Mouse (Mus musculus): ENCODE measurements around the gene Gm17324. TPM values are rescaled to one million over a fixed set of nuclear protein-coding genes. Genes with fewer than 3 reads are reported as not detected.
"Not testable (repeated sequence)": the region's sequence is repeated elsewhere in the genome, so short reads cannot be mapped to it uniquely, and the experiment has no call there.

The Gm17324 gene
- polyA plus RNA-seq (2015; fragmentation: Nextera tagmentation; extraction: Ambion mirVana), result 0.43 and 0.67 TPM in 2 replicates

DNA sequence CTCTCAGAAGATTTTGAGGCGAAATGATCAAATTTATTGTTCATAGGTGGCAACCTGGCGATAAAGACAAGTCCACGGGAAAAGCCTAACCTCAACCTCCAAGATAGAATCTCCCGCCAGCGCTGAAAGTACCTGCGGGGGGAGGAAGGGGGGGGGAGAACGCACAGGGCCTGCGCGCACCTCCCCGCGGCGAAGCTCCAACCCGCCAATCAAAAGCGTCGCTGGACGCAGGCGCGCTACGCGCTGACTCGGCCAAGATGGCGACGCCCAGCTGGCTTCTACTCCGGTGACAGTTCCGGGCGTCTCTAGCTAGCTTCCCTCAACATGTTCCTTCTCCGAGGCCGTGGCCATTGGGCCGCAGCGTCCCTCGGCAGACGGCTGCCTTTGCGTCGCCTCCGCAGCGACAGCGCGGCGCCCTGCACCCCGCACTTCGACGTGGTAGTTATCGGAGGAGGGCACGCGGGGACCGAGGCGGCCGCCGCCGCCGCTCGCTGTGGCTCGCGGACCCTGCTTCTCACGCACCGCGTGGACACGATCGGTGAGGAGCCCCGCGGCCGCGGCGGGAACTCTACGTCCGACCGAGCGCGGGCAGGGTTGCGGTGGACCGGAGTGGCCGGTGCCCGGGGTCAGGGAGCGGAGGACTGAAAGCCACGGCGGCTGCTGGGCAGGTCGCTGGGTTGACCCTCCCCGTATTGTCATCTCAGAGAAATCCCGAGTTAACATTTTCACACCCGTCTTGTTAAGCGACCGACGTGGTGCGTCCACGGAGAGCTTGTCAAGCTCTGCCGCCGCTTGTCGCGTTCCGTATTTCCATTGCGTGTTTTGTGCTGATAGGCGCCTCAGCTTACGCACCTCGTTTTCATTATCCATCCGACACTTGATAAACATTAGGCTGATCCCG, at the start of gene Gm17324, which contains the start of gene Mto1:
Gm17324 (minus strand) TSS at position 814 of the 901 bp plus-strand sequence.
Mto1 (plus strand) TSS at position 236 of the 901 bp plus-strand sequence.
- peaks cover 26% of the 10 kb centered on the region for H3K27me3 ChIP-seq
- peak; percentile 94 for ATAC-seq (replicated peaks; ENCODE audit: insufficient number of reproducible peaks, insufficient read depth, low FRiP score, low read depth)
- no peaks in the 10 kb centered on the region for H3K9me3 ChIP-seq (replicated peaks)
- peak within 1 kb of the TSS; percentile 95 for H3K4me3 ChIP-seq
- H3K27ac ChIP-seq, result peak within 1 kb of the TSS; percentile 95
- H3K9ac ChIP-seq, result peak within 1 kb of the TSS; percentile 95
- under 1% methylated on average over 96 of the region's 96 CpGs for WGBS
- H3K4me1 ChIP-seq (replicated peaks), result peaks cover 13% of the 10 kb centered on the region
- peak within 1 kb of the TSS; percentile 66 for H3K4me2 ChIP-seq
- H3K36me3 ChIP-seq, result peaks cover 16% of the 10 kb centered on the region

DNA sequence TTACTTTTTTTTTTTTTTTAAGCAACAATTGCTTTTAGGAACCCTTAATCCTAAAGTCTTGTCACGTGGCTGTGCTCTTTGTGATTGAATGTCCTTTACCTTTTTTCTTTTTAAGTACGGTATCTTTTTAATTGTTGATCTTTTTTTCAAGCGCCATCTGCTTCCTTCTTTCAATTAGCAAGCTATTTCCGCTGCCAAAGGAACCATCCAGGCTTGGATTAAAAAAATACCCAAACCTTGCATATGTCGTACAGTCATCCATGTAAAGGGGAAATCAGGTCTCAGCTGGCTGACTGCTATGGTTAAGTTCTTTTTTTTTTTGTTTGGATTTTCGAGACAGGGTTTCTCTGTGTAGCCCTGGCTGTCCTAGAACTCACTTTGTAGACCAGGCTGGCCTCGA, 44.6 kb upstream of the Gm17324 start:
- H3K4me2 ChIP-seq, result no peak overlapping the region
- no peak for ATAC-seq (replicated peaks; ENCODE audit: insufficient number of reproducible peaks, insufficient read depth, low FRiP score, low read depth)
- 84% methylated on average over 7 of the region's 7 CpGs for WGBS
- H3K4me1 ChIP-seq (replicated peaks), result 0 out of 2 replicates have a peak, but pooled peaks cover 3% of the 10 kb centered on the region
- no peaks in the 10 kb centered on the region for H3K27me3 ChIP-seq
- no peaks in the 10 kb centered on the region for H3K9me3 ChIP-seq (replicated peaks)
- H3K4me3 ChIP-seq, result no peak overlapping the region
- H3K27ac ChIP-seq, result no peak overlapping the region
- H3K9ac ChIP-seq, result no peak overlapping the region
- no peaks in the 10 kb centered on the region for H3K36me3 ChIP-seq

DNA sequence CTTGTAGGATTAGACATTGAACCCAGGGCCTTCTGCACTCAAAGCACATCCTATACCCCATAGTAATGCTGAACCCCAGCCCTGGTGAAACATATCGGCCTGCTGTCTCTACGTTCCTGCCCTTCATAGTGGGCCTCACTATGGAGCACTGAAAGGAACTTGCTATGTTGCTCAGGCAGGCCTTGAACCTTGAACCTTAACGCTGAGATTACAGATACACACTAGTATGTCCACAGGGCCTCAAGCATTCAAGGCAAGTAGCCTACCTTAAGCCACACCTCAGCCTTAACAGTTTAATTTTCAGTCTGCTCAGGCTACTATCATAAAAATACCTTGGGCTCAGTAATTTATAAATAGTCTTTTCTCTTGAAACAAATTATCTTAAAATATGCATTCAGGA, 43.7 kb upstream of the Gm17324 start:
- Histone ChIP-seq H3K9ac (no peak overlapping the region), H3K36me3 (no peaks in the 10 kb centered on the region), H3K4me2 (no peak overlapping the region), H3K27me3 (no peaks in the 10 kb centered on the region), H3K9me3 (replicated peaks) (no peaks in the 10 kb centered on the region), H3K27ac (no peak overlapping the region), H3K4me3 (no peak overlapping the region), H3K4me1 (replicated peaks) (0 out of 2 replicates have a peak, but pooled peaks cover 3% of the 10 kb centered on the region)
- ATAC-seq (replicated peaks; ENCODE audit: insufficient number of reproducible peaks, insufficient read depth, low FRiP score, low read depth), result no peak
- WGBS, result 85% methylated on average over 3 of the region's 3 CpGs

DNA sequence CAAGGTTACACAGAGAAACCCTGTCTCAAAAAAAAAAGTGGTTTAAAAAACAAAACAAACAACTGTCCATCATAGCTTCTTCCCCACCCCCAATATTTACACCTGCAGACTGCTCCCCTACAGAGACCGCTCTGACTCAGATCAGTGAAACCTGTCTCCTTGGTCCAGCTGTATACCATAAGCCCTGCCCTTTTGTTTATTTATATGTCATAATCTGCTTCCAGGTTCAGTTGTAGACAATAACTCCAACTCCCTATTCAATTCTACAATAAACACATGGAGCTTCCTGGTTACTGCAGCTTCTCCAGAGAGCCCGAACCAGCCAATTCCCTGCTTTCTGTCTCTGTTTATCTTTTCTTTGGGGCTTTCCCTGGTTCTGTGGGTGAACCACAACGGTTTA, 42.6 kb upstream of the Gm17324 start:
- no peak overlapping the region for H3K4me2 ChIP-seq

DNA sequence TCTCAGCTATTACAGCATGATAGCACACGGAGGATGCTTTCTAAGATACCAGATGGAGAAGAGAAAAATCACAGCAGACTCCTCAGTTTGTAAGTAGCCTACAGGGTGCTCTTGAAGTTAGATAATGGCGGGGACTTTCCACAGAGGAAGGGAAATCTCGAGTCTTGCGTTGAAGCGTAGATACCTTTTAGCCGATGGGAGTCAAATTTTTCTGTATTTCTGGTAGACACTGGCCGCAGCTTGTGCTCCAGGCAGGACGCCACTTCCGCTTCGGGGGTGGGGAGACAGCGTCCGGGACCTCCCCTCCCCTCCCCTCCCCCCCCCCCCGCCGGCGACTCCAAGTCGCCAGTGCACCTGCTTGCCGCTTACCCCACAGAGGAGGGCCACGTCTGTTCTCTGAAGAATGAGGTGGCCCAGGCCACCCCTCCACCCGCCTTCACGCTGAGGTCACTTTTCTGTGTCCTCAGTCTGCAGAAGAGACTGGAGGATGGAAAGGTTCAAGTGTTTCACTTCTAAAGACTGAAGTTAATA, 40.4 kb upstream of the Gm17324 start, which contains the start of gene Eef1a1:
Eef1a1 (minus strand) TSS at position 262 of the 531 bp plus-strand sequence.
- ATAC-seq (replicated peaks; ENCODE audit: insufficient number of reproducible peaks, insufficient read depth, low FRiP score, low read depth), result peak; percentile 61
- Histone ChIP-seq H3K36me3 (no peaks in the 10 kb centered on the region), H3K9me3 (replicated peaks) (no peaks in the 10 kb centered on the region), H3K4me1 (replicated peaks) (0 out of 2 replicates have a peak, but pooled peaks cover 3% of the 10 kb centered on the region), H3K27me3 (no peaks in the 10 kb centered on the region), H3K9ac (peak within 1 kb of the TSS; percentile 51), H3K4me3 (peak within 1 kb of the TSS; percentile 53), H3K27ac (peak within 1 kb of the TSS; percentile 69), H3K4me2 (peak within 1 kb of the TSS; percentile 73)
- 2% methylated on average over 19 of the region's 20 CpGs for WGBS

More for the DNA sequence above, 42.6 kb upstream of the Gm17324 start:
- Histone ChIP-seq H3K27me3 (no peaks in the 10 kb centered on the region), H3K4me1 (replicated peaks) (0 out of 2 replicates have a peak, but pooled peaks cover 3% of the 10 kb centered on the region), H3K27ac (no peak overlapping the region), H3K4me3 (no peak overlapping the region), H3K36me3 (no peaks in the 10 kb centered on the region), H3K9me3 (replicated peaks) (no peaks in the 10 kb centered on the region), H3K9ac (no peak overlapping the region)
- WGBS, result 72% methylated on average over 3 of the region's 3 CpGs
- no peak for ATAC-seq (replicated peaks; ENCODE audit: insufficient number of reproducible peaks, insufficient read depth, low FRiP score, low read depth)

DNA sequence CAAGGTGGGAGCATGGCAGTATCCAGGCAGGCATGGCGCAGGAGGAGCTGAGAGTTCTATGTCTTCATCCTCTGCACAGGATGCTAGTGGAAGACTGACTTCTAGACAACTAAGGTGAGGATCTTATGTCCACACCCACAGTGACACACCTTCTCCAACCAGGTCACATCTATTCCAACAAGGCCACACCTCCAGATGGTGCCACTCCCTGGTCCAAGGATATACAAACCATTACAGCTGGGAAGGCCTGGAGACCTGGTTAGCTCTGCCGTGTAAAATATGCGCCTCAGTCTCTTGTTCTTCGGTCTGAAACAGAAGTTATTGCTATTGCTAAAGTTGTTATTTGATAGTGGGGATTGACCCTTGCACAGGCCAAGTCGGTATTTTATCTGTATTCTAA, 39.4 kb upstream of the Gm17324 start:
- H3K4me3 ChIP-seq; H3K4me1 ChIP-seq (replicated peaks); H3K27ac ChIP-seq; H3K9me3 ChIP-seq (replicated peaks); H3K9ac ChIP-seq; H3K27me3 ChIP-seq; H3K4me2 ChIP-seq; H3K36me3 ChIP-seq; ATAC-seq (replicated peaks; ENCODE audit: insufficient number of reproducible peaks, insufficient read depth, low FRiP score, low read depth): not testable (repeated sequence)
- WGBS, result 92% methylated on average over 5 of the region's 5 CpGs

DNA sequence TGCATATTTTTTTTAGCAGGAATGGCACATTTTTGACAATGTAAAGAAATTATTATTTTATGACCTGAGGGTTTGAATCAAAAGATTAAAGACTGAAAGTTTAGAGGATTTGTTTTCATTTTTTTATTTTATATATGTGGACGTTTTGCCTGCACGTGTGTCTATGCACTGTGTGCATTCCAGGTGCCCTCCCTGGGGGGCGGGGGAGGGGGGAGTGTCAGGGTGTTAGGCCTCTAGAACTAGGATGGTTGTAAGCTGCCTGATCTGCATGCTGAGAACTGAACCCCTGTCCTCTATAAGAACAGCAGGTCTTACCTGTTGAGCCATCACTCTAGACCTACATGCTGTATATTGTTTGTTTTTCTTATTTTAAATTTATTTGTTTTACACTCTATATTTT, 36.1 kb upstream of the Gm17324 start:
- Histone ChIP-seq H3K4me3 (no peak overlapping the region), H3K9me3 (replicated peaks) (no peaks in the 10 kb centered on the region), H3K27ac (no peak overlapping the region), H3K4me1 (replicated peaks) (peaks cover 9% of the 10 kb centered on the region), H3K9ac (no peak overlapping the region), H3K36me3 (peaks cover under 1% of the 10 kb centered on the region; the same call in 1 of the 2 replicates), H3K4me2 (no peak overlapping the region), H3K27me3 (no peaks in the 10 kb centered on the region)
- ATAC-seq (replicated peaks; ENCODE audit: insufficient number of reproducible peaks, insufficient read depth, low FRiP score, low read depth), result no peak
- 84% methylated on average over 3 of the region's 3 CpGs for WGBS

DNA sequence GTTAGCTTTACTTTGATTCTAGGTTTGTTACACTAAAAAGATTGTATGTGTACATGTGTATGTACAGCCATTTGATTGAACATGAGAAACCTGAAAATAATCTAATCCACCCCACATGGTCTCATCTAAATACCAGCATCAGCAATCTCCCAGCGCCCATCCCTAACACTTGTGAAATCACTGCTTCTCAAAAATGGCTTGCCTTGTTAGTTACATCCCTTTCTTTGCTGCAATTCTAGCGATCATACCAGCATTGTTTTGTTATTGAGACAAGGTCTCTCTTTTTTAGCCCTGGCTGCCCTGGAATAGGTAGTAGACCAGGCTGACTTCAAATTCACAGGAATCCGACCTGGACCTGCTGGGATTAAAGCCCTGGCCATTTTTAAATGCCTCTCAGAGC, 33.8 kb upstream of the Gm17324 start:
- H3K4me3 ChIP-seq, result peak overlapping the region; percentile 57
- H3K9me3 ChIP-seq (replicated peaks), result no peaks in the 10 kb centered on the region
- H3K27me3 ChIP-seq, result no peaks in the 10 kb centered on the region
- H3K27ac ChIP-seq, result peak overlapping the region; percentile 94
- H3K4me2 ChIP-seq, result peak overlapping the region; percentile 60
- H3K9ac ChIP-seq, result peak overlapping the region; percentile 73
- H3K4me1 ChIP-seq (replicated peaks), result peaks cover 20% of the 10 kb centered on the region
- H3K36me3 ChIP-seq, result peaks cover 19% of the 10 kb centered on the region
- 19% methylated on average over 3 of the region's 3 CpGs for WGBS
- ATAC-seq (replicated peaks; ENCODE audit: insufficient number of reproducible peaks, insufficient read depth, low FRiP score, low read depth), result no peak

DNA sequence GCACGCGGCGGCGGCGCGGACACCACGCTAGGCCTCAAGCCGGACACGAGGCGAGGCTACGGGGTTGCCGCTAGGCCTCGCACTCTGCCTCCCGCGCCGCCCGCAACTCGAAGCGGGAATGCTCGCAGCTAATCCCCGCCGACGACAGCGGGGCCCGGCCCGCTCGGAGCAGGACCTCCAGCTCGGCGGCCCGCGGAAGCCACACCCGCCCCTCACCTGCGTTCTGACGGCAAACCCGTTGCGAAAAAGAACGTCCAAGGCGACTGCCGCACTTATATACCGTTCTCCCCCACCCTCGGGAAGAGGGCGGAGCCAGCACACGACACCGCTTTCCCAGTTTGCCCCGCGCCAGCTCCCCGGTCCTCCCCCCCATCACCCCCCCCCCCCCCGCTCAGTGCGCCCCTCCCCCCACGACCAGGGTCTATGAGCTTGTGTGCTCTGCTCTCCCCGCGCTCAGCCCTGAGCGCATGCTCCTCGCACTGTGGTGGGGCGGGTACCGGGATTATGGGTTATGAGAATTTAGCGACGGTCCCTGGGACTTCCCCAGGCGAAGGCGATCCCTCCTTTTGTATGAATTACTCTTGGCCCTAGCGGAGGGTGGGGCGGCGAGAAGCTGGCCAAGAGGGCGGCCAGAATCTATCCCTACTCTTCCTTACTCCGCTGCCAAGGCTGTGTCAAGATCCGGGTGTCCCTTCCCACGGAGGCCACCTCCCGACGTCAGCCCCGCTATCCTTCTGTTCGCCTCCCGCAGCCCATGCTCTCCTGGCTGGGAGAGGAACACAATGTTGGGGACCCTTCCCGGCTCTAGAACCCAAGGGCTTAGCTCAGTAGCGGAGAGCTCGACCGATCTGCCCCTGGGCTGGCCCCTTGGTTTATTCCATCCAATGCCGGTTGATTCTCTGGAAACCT, 33.1 kb upstream of the Gm17324 start:
- no peaks in the 10 kb centered on the region for H3K9me3 ChIP-seq (replicated peaks)
- under 1% methylated on average over 73 of the region's 77 CpGs for WGBS
- no peaks in the 10 kb centered on the region for H3K27me3 ChIP-seq
- H3K4me2 ChIP-seq, result peak overlapping the region; percentile 67
- ATAC-seq (replicated peaks; ENCODE audit: insufficient number of reproducible peaks, insufficient read depth, low FRiP score, low read depth), result peak; percentile 98
- peak overlapping the region; percentile 99 for H3K27ac ChIP-seq
- peaks cover 26% of the 10 kb centered on the region for H3K36me3 ChIP-seq
- peak overlapping the region; percentile 99 for H3K9ac ChIP-seq
- peaks cover 20% of the 10 kb centered on the region for H3K4me1 ChIP-seq (replicated peaks)
- peak overlapping the region; percentile 90 for H3K4me3 ChIP-seq

DNA sequence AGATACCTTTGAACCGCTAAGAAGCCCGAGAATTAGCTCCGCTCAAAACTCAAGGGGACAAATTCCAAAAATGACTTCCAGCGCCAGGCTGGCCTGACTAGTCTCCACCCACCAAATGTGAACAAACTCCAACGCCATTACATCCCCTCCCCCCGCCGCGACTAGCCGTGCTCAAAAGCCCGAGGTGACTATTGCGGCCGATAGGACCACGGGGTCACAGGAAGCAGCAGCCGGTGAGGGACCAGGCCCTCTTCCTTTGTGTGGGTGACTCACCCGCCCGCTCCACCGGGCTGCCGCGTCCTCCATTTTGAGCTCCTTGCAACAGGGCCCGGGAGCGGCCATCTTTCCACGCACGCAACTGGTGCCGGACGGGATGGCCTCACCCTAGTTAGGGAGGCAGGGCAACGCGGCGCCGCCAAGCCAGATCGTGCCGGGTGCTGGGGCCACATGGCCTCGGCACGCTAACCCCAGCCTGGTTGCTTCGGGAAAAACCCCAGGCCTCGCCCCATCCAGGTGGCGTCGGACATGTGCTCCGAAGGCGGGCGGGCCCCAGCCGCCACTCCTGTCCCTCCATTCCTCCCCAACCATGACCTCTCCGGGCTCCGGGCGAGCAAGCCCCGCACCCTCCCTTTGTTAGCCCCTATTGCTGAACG, 32.2 kb upstream of the Gm17324 start:
- 0% methylated on average over 46 of the region's 46 CpGs for WGBS
- Histone ChIP-seq H3K4me3 (peak overlapping the region; percentile 90), H3K4me2 (peak overlapping the region; percentile 67), H3K27me3 (no peaks in the 10 kb centered on the region), H3K9ac (peak overlapping the region; percentile 99), H3K9me3 (replicated peaks) (no peaks in the 10 kb centered on the region), H3K27ac (peak overlapping the region; percentile 99), H3K4me1 (replicated peaks) (peaks cover 20% of the 10 kb centered on the region), H3K36me3 (peaks cover 34% of the 10 kb centered on the region)
- peak; percentile 12 for ATAC-seq (replicated peaks; ENCODE audit: insufficient number of reproducible peaks, insufficient read depth, low FRiP score, low read depth)

Measured in heart, embryonic 15.5 days (tissue).